Mouse (Mus musculus): Measurements from ENCODE around the gene Sfxn2.

The Sfxn2 gene

DNA sequence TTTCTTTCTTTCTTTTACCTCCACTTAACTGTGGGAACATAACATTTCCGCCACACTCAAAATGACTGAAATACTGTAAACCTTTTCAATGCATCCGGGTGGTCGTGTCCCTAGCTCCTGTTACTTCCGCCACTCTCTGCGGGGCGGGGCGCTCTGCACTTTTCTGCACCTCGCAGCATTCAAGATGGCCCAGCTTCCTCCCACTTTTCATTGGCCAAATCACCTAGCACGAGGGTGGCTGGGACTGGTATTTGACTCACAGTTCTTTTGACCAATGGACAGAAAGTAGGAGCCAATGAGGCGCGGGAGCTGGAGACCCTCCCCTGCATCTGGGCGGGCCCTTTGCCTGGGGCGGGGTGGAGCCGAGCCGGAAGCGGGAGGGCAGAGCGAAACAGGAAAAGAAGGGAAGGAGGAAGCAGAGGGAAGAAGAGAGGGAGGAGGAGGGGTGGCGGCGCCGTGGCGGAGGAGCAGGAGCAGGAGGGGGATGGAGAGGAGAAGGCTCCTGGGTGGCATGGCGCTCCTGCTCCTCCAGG is 25.6 kb downstream of the Sfxn2 start, which contains the start of gene Wbp1l:
Gene Wbp1l, plus strand, starts transcription at position 365 of the 533 bp plus-strand sequence.
- in situ Hi-C loops (cut with MboI, MseI), result no loop called here

DNA sequence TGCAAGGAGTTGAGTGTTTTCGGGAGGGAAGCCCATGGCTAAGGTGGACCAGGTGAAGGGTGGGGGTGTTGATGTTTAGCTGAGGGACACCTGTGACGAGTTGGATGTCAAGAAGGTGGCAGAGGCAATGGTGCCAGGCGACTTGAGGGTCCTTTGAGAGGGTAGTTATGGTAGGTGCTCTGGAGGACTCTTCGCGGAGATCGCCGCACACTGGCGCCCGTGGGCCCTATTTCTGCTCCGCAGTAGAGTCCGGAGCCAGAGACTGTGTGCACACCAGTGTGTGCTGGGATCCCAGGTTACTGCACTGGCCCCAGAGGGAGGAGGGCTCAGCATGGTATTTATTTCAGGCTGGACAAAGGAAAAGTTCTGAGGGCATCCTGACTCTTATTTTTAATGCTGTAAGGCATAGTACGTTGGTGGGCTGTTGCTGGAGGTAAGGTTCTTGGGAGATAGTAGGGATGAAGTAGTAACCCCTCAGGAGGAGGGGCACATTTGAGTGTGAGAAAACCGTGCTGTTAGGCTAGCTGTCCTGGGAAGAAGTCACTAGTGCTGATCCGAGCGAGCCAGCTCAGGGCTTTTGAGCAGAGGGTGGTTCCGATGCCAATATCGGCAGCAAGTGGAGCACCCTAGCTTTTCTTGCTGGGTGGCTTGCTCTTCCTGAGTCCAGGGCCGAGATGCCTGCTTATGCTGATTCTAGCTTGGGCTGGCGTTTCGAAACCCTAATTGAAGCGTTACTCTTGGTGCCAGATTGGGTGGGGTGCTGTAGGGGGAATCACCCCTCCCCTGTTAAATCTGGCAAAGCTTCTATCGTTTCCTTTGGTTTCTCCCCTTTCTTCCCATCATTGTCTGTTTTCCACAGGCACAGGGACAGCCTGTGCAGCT is 26.5 kb downstream of the Sfxn2 start:
- in situ Hi-C loops (cut with MboI, MseI), result no loop called here

- in situ Hi-C loops (cut with MboI, MseI), result no loop called here
These were observed 27.2 kb downstream of the Sfxn2 start for GRCm38 (mm10) chr19:46600371-46600770.

- in situ Hi-C loops (cut with MboI, MseI), result no loop called here
These were observed 28.3 kb downstream of the Sfxn2 start for GRCm38 (mm10) chr19:46601491-46601890.

DNA sequence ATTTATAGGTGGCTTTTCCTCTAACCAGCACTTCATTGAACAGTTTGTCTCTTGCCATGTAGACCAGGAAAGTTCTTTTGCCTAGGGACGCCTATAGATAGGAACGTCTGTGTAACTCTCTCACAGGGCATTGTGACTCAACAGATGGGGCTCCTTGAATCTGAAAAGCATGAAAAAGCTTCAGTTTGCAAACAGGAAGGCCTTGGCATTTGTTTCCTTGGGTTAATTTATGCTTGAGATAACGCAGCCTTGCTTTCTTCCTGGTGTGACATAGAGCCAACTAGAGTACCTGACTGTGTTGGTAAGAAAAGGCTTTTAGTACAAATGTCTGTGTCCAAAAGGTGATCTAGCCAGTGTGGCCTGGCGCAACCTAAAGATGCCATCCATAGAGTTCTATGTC is 29.2 kb downstream of the Sfxn2 start:
- in situ Hi-C loops (cut with MboI, MseI), result no loop called here

- in situ Hi-C loops (cut with MboI, MseI), result no loop called here
These were observed 33.6 kb downstream of the Sfxn2 start for GRCm38 (mm10) chr19:46606718-46607117.

DNA sequence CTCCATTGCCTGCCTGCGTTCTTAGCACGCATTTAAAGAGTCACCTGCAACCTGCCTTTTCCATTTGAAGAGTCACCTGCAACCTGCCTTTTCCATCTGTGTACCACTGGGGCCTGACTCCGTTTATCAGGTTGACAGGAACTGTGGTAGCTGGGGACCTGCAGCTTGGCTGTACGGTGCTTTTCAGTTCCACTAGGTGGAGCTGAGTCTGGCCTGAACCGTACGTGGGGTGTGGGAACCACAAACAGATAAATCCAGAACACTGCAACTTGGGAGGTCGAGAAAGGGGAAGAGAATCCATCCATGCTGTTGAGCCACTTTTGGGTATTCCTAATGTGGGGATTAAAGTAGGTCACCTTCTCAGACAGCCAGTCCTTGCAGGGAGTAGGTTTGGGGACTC is 34.3 kb downstream of the Sfxn2 start:
- in situ Hi-C loops (cut with MboI, MseI), result no loop called here

GRCm38 (mm10) chr19:46608158-46608557 is 35.0 kb downstream of the Sfxn2 start:
- in situ Hi-C loops (cut with MboI, MseI), result no loop called here

DNA sequence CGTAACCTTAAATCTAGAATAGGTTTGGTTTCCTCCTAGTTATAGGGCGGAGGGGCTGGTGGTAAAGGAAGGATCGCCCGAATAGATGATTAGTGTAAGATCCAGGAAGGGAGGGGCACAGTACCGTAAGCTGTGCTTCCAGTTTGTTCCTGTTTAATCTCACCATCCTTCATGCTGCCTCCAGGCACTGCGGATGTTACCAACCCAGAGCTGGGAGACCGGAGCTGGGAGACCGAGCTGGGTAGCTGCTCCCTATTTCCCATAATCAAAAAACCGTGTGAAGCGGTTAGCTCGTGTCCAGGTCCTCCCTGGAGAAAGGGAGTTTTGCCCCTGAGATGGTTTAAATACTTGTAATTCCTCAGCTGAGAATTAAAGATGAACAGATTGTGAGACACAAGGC is 43.2 kb downstream of the Sfxn2 start:
- in situ Hi-C loops (cut with MboI, MseI), result no loop called here

GRCm38 (mm10) chr19:46617361-46617760 is 44.2 kb downstream of the Sfxn2 start:
- in situ Hi-C loops (cut with MboI, MseI), result no loop called here

DNA sequence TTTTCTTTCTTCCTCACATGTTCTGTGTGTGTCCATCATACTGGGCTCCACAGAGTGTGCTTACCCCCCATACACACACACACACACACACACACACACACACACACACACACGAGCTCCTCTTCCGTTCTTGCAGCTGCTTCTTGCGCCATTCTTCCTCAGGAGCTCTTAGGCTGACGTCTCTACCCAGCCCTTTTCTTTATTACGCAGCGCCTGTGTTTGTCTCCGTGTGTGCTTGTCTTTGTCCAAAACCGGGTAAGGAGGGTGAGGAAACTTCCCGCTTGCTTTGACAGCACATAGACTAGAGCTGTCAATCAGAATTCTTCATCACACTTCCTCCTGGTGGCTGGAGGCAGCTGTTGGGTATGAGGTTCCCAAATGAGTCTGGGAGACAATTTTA is 45.2 kb downstream of the Sfxn2 start:
- in situ Hi-C loops (cut with MboI, MseI), result no loop called here

- in situ Hi-C loops (cut with MboI, MseI), result no loop called here
These were observed 45.8 kb downstream of the Sfxn2 start for GRCm38 (mm10) chr19:46619001-46619400.

DNA sequence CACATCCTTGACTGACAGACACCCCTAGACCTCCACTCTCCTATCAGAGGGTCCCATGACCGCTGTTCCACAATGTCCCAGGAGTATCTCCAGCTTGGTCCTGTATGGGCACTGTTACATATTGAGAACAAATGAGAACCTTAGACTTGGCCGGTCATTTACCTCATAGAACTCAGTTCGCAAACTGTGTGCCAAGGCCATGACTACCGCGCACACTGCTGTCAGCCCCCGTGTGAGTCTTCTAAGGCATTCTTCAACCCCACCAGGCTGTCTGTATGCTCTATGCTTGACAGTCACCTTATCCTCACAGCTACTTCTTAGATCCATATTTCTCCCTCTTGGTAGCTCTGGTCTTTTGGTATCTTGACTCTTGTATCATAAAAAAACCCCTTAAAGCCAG is 46.4 kb downstream of the Sfxn2 start:
- in situ Hi-C loops (cut with MboI, MseI), result no loop called here

- in situ Hi-C loops (cut with MboI, MseI), result no loop called here
These were observed 47.0 kb downstream of the Sfxn2 start for GRCm38 (mm10) chr19:46620016-46620808.

DNA sequence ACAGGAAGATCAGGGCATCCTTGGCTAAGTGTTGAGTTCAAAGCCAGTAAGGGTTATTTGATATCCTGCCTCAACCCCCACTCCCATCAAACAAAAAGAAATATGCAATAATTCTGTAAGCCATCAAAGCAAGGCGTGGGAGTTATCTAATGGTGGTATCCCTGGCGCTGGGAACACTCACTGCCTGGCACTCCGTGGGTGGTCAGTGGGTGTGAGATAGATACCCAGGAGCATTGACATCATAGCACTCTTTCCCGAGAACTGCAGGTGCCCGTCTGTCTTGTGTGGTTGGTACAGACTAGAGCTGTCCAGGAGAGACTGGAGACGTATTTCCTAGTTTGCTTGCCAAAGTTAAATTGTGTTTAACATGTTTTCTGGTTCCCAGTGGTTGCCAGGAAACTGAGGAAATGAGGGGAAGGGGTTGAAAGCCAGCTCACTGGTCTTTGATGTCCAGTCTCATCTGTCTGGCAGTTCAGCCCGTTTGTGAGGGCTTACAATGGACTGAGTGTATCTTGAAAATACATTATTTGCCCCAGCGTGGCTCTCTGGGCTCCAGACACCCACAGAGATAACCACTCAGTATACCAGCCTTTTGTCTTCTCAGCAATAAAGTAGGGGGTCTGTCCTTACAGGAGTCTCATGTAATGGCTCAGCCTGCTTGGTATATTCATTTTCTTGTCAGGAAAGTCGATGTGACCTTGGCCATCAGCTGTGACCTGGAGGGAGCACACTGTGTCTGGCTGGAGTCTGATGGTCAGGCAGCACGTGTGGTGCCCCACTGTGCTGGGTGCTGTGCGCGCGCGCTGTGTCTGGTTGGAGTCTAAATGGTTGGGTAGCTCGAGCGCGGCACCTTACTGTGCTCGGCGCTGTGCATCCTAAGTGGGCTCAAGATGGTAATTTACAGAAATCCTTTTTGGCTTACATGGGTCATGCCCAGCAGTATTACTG is 48.3 kb downstream of the Sfxn2 start:
- in situ Hi-C loops (cut with MboI, MseI), result no loop called here

GRCm38 (mm10) chr19:46622659-46623193 is 49.6 kb downstream of the Sfxn2 start:
- in situ Hi-C loops (cut with MboI, MseI), result no loop called here

DNA sequence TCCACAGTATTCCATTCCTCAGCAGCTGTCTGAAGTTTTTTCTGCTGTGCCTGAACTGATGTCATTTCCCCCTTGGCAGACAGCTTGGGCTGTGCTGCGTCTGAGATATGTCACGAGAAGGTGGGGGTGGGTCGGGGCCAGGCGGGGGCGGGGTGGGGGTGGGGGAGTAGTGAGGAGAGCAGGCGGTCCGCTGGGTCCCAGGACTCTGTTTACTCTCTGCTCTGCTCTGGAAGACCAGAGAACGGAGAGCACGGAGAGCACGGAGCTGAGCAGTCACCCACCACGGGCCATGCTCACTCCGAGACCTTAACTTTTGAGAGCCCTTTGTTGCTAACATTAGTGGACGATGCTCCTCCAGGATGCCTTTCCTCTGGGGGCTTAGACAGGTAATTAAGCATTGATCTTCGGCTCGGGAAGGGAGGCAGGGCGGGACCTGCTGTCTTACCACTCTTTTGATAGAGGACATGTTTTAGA is 50.1 kb downstream of the Sfxn2 start:
- in situ Hi-C loops (cut with MboI, MseI), result no loop called here

DNA sequence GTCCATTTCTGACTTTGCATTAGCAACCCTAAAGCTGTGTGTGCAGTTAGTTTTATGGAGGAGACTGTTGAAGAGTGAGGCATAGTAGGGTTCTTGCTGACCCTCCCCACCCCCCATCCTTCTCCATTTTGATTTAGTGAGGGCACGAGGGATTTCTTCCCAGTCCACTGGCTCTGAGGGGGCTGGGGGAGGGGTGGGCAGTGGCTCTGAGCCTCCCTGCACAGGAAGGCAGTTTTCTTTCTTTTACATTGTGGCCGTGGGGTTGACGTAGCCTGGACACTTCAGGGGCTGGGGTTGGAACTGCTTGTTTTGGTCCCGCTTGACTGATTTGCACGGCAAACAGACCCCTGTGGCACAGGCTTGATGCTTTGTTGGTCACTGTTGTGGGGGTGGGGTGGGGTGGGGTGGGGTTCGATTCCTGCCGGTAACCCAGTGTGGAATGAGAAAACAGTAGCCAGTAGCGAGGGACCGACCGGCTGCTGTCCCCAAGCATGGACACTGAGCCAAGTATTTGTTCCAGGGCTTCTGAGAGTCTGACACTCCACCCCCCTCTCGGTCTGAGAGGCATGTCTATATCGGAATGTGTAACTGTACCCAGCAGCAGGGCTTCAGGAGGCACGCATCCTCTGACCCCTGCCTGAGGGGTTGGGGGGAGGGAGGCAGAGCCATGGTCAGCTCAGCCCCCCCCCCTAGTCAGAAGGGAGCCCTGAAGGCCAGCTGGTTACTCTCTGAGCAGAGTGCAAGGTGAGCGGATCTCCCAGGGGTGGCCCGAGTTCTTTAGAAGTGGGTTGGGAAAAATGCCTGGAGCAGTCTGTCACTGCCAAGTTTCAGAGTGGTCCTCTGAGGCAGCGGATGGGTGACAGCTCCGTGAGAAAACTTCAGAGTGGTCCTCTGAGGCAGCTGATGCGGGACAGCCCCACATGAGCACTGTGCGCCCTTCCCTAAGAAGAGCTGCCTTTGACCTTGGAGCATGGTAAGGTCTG is 50.9 kb downstream of the Sfxn2 start:
- in situ Hi-C loops (cut with MboI, MseI), result no loop called here

DNA sequence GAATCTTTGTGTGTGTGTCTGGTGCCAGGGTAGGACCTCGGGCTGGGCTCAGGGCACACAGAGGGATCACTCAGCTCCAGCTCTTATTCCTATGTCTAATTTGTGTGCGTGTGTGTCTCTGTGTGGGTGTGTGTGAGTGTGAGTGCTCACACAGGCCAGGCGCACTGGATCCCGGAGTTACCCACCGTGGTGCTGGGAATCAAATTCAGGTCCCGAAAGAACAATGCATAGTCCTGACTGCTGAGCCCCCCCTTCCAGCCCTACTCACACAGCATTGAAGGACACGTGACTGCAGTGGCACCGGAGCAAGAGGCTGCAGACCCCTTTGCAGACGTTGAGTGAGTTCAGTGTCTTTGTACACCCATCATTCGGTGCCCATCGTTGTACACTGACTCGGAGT is 51.9 kb downstream of the Sfxn2 start:
- in situ Hi-C loops (cut with MboI, MseI), result no loop called here

GRCm38 (mm10) chr19:46625519-46625918 is 52.4 kb downstream of the Sfxn2 start:
- in situ Hi-C loops (cut with MboI, MseI), result no loop called here

Measured in T-helper 17 cell (primary cell).